ENCODE assay signal across 18 mouse cellular contexts in genomic region chr11:51836506-51836905, GRCm38 (mm10). TPM values are rescaled to one million over a fixed set of nuclear protein-coding genes. Genes with fewer than 3 reads are reported as not detected.
DNase-seq lines count a peak whose midpoint lies in the region; ATAC-seq and TF ChIP-seq lines count a peak whose summit lies in the region.
"Had no signal": no experiment of that assay in that cellular context is flagged by ENCODE, and none has a peak within 500 bp of the region (broad histone marks: within the 10 kb centered on the region; RNA-seq: fewer than 3 reads in every experiment).

No protein-coding gene starts in this region.

- H3K9ac ChIP-seq in forebrain, embryonic 13.5 days, result no peak overlapping the region
- H3K9ac ChIP-seq in forebrain, embryonic 12.5 days, result no peak overlapping the region
- H3K9ac ChIP-seq in liver, embryonic 14.5 days (replicated peaks), result no peak overlapping the region; the same call in 1 of the 2 replicates
- no peak overlapping the region for H3K9ac ChIP-seq in lung, postnatal 0 days (replicated peaks; ENCODE audit: low read depth)
- H3K9ac ChIP-seq: forebrain, embryonic 15.5 days; forebrain, postnatal 0 days had no signal

- no peak for DNase-seq in liver, embryonic 14.5 days (ENCODE audit: low read depth in 3 of 3, low spot score in 3 of 3)
- no peak for DNase-seq in liver
- no peak for DNase-seq in lung, postnatal 0 days (ENCODE audit: low spot score)
- no peak for DNase-seq in lung, postnatal 14 days
- DNase-seq in right cerebral cortex, postnatal 36 days (ENCODE audit: low spot score in 2 of 2), result no peak
- DNase-seq: adrenal gland, adult 8-10 months; adrenal gland, postnatal 36 days; cerebellum, adult 11-12 months; cerebellum, adult 2 months; cerebellum, adult 9-10 months; cerebellum, postnatal 10 days; cerebellum, postnatal 25 days; forebrain, postnatal 0 days had no signal

- H3K9me3 ChIP-seq in forebrain, embryonic 13.5 days (replicated peaks), result no peaks in the 10 kb centered on the region
- H3K9me3 ChIP-seq in forebrain, embryonic 12.5 days, result no peaks in the 10 kb centered on the region
- H3K9me3 ChIP-seq in liver, embryonic 14.5 days (ENCODE audit: control insufficient read depth, low read length), result no peaks in the 10 kb centered on the region
- H3K9me3 ChIP-seq in lung, postnatal 0 days (ENCODE audit: low read length), result no peaks in the 10 kb centered on the region
- H3K9me3 ChIP-seq: forebrain, embryonic 15.5 days; G1E had no signal

- no peak for ATAC-seq in forebrain, embryonic 13.5 days
- no peak for ATAC-seq in forebrain, embryonic 12.5 days (ENCODE audit: low FRiP score)
- ATAC-seq in liver, embryonic 14.5 days (ENCODE audit: insufficient read depth), result no peak
- peak; percentile 52; the same call in 1 of the 2 replicates for ATAC-seq in lung, postnatal 0 days
- ATAC-seq: forebrain, postnatal 0 days; Patski had no signal

- H3K27ac ChIP-seq in forebrain, embryonic 13.5 days, result peak overlapping the region; percentile 44; the same call in 1 of the 2 replicates
- H3K27ac ChIP-seq in forebrain, embryonic 12.5 days, result no peak overlapping the region
- peak overlapping the region; percentile 42 for H3K27ac ChIP-seq in liver, embryonic 14.5 days
- no peak overlapping the region for H3K27ac ChIP-seq in lung, postnatal 0 days (ENCODE audit: low read length)

- TF ChIP-seq EP300 in liver, embryonic 14.5 days (IDR thresholded peaks at IDR 0.05; ENCODE audit: low read depth), result no peak
- no peak for TF ChIP-seq EP300 in lung, postnatal 0 days (IDR thresholded peaks at IDR 0.05)

- peaks cover 13% of the 10 kb centered on the region for H3K4me1 ChIP-seq in forebrain, embryonic 13.5 days
- peaks cover 13% of the 10 kb centered on the region; the same call in 1 of the 2 replicates for H3K4me1 ChIP-seq in forebrain, embryonic 12.5 days
- H3K4me1 ChIP-seq in liver, embryonic 14.5 days (replicated peaks; ENCODE audit: control insufficient read depth in 2 of 2, insufficient read depth in 2 of 2, low read length in 1 of 2), result peaks cover 29 to 53% of the 10 kb centered on the region in 2 experiments
- no peaks in the 10 kb centered on the region for H3K4me1 ChIP-seq in lung, postnatal 0 days (ENCODE audit: insufficient read depth, low read depth, low read length)

- no peaks in the 10 kb centered on the region for H3K36me3 ChIP-seq in forebrain, embryonic 13.5 days (ENCODE audit: poor library complexity, severe bottlenecking)
- no peaks in the 10 kb centered on the region for H3K36me3 ChIP-seq in forebrain, embryonic 12.5 days (replicated peaks)
- no peaks in the 10 kb centered on the region for H3K36me3 ChIP-seq in liver, embryonic 14.5 days (replicated peaks; ENCODE audit: control insufficient read depth, insufficient read depth, low read depth)
- H3K36me3 ChIP-seq in lung, postnatal 0 days (ENCODE audit: insufficient read depth, low read length), result peaks cover 17% of the 10 kb centered on the region; the same call in 1 of the 2 replicates
- H3K36me3 ChIP-seq: forebrain, embryonic 15.5 days had no signal

- TF ChIP-seq CTCF in liver, embryonic 14.5 days (IDR thresholded peaks at IDR 0.05; ENCODE audit: low read depth), result no peak
- no peak for TF ChIP-seq CTCF in lung, postnatal 0 days (IDR thresholded peaks at IDR 0.05)

- no peaks in the 10 kb centered on the region for H3K27me3 ChIP-seq in forebrain, embryonic 13.5 days
- no peaks in the 10 kb centered on the region for H3K27me3 ChIP-seq in forebrain, embryonic 12.5 days
- H3K27me3 ChIP-seq in liver, embryonic 14.5 days (ENCODE audit: control insufficient read depth, insufficient read depth, low read length), result no peaks in the 10 kb centered on the region
- H3K27me3 ChIP-seq in lung, postnatal 0 days (replicated peaks; ENCODE audit: insufficient read depth, low read length), result no peaks in the 10 kb centered on the region
- H3K27me3 ChIP-seq: forebrain, embryonic 15.5 days; Patski had no signal

- no peak overlapping the region for H3K4me2 ChIP-seq in forebrain, embryonic 13.5 days
- H3K4me2 ChIP-seq in forebrain, embryonic 12.5 days, result no peak overlapping the region
- H3K4me2 ChIP-seq in liver, embryonic 14.5 days (ENCODE audit: low read depth), result no peak overlapping the region
- H3K4me2 ChIP-seq in lung, postnatal 0 days (replicated peaks; ENCODE audit: low read depth, low read length), result no peak overlapping the region
- H3K4me2 ChIP-seq: forebrain, embryonic 15.5 days had no signal

- 83% methylated on average over 6 of the region's 6 CpGs for WGBS in forebrain, embryonic 13.5 days
- WGBS in forebrain, embryonic 12.5 days, result 86% methylated on average over 6 of the region's 6 CpGs
- WGBS in liver, embryonic 14.5 days (ENCODE audit: insufficient replicate concordance), result 85% methylated on average over 6 of the region's 6 CpGs
- WGBS in lung, postnatal 0 days, result 78% methylated on average over 6 of the region's 6 CpGs

- no peak overlapping the region for H3K4me3 ChIP-seq in forebrain, embryonic 13.5 days
- no peak overlapping the region for H3K4me3 ChIP-seq in forebrain, embryonic 12.5 days (replicated peaks)
- no peak overlapping the region for H3K4me3 ChIP-seq in liver, embryonic 14.5 days (ENCODE audit: insufficient read depth in 1 of 2, low read depth in 2 of 2, low read length in 2 of 2)
- H3K4me3 ChIP-seq in lung, postnatal 0 days (ENCODE audit: low read depth, low read length), result no peak overlapping the region
- H3K4me3 ChIP-seq: forebrain, embryonic 15.5 days had no signal

RNA-seq across cellular contexts. Expression of gene Jade2, which starts 20.9 kb away (rescaled TPM):
- polyA plus RNA-seq in forebrain, embryonic 13.5 days (2015; fragmentation: Nextera tagmentation; extraction: Ambion mirVana), result 0.27 and 0.37 TPM in 2 replicates
- 0.49 and 0.65 TPM in 2 replicates for polyA plus RNA-seq in forebrain, embryonic 12.5 days (2016; fragmentation: Nextera tagmentation; extraction: Ambion mirVana)
- polyA plus RNA-seq in liver, embryonic 14.5 days (2012; rRNA removed), result 0.63 and 0.77 TPM in 2 replicates
- polyA plus RNA-seq in liver, embryonic 14.5 days (2014; fragmentation: Nextera tagmentation; extraction: Ambion mirVana), result 0.42 and 0.46 TPM in 2 replicates
- polyA plus RNA-seq in lung, postnatal 0 days (2015; fragmentation: Nextera tagmentation; extraction: Ambion mirVana), result 3.1 and 3.9 TPM in 2 replicates

Comparison
In these comparisons a context has a peak if more than half of its experiments do, and no peak if none do; other contexts are left out.
1. H3K27ac ChIP-seq: peak in forebrain, embryonic 13.5 days (single experiment) and liver, embryonic 14.5 days (single experiment); none in forebrain, embryonic 12.5 days (single experiment) and lung, postnatal 0 days (single experiment).